Mouse (Mus musculus) midbrain, postnatal 0 days (tissue): ENCODE data around the gene Ccdc6. TPM values are rescaled to one million over a fixed set of nuclear protein-coding genes. Genes with fewer than 3 reads are reported as not detected.
A peak's percentile ranks its signal among the peaks of the same experiment; 100 is the strongest.

Experiments
- ATAC-seq: fragments of 200-750 bp; cut with Nextera tagmentation; 2 replicates; pipeline ENCODE4 v1.8.0; 2017; ENCODE audit warnings: moderate number of reproducible peaks, mild to moderate bottlenecking, moderate TSS enrichment, moderate library complexity; ENCODE audit not compliant: low FRiP score
- DNase-seq: peaks from one replicate; pipeline ENCODE4 v3.0.0-alpha.2; 2015; ENCODE audit warnings: low spot score
- H3K27ac ChIP-seq: fragments of 300-500 bp; sonication (generic); 2 replicates; pipeline ENCODE4 v1.5.1; 2014; ENCODE audit warnings: low read depth, mild to moderate bottlenecking, low read length, mixed read lengths
- H3K27me3 ChIP-seq: fragments of 300-500 bp; sonication (generic); 2 replicates; pipeline ENCODE4 v1.6.1; 2014; ENCODE audit warnings: low read length, control low read depth, mixed read lengths; ENCODE audit not compliant: insufficient read depth
- H3K36me3 ChIP-seq: fragments of 300-500 bp; sonication (generic); 2 replicates; pipeline ENCODE4 v1.6.1; 2014; ENCODE audit warnings: low read length, control low read depth, mixed read lengths; ENCODE audit not compliant: insufficient read depth
- H3K4me1 ChIP-seq: fragments of 300-500 bp; sonication (generic); 2 replicates; pipeline ENCODE4 v1.6.1; 2014; ENCODE audit warnings: mild to moderate bottlenecking, control low read depth, antibody characterized with exemption, low read length, mixed read lengths; ENCODE audit not compliant: insufficient read depth
- H3K4me2 ChIP-seq: fragments of 300-500 bp; sonication (generic); 2 replicates; pipeline ENCODE4 v1.6.1; 2014; ENCODE audit warnings: low read depth, mild to moderate bottlenecking, low read length, mixed read lengths; ENCODE audit not compliant: poor library complexity, severe bottlenecking
- H3K4me3 ChIP-seq: fragments of 300-500 bp; sonication (generic); 2 replicates; pipeline ENCODE4 v1.5.1; 2014; ENCODE audit warnings: low read depth, mild to moderate bottlenecking, low read length, moderate library complexity
- H3K9ac ChIP-seq: fragments of 300-500 bp; sonication (generic); replicated peaks from 2 replicates; pipeline ENCODE4 v1.6.1; 2014; ENCODE audit warnings: mild to moderate bottlenecking, low read length, moderate library complexity, mixed read lengths; ENCODE audit not compliant: poor library complexity, severe bottlenecking
- H3K9me3 ChIP-seq: fragments of 300-500 bp; sonication (generic); 2 replicates; pipeline ENCODE4 v1.6.1; 2016; ENCODE audit warnings: low read length, control low read depth
- CTCF ChIP-seq: IDR thresholded peaks from 2 replicates; pipeline ENCODE4 v1.5.1; 2016; ENCODE audit warnings: antibody characterized with exemption, mild to moderate bottlenecking
- WGBS: fragments of 180-500 bp; shearing (Covaris S2); extraction: QIAGEN DNeasy Blood & Tissue Kit; methylation state at CpG from one replicate; pipeline ENCODE4 v1.1.7; 2014; 5-methylcytosine and 5-hydroxymethylcytosine counted together
- polyA plus RNA-seq: library from polyadenylated mRNA; unstranded; fragments of >200 nt; fragmentation: Nextera tagmentation; extraction: Ambion mirVana; gene quantifications from 2 replicates; pipeline ENCODE4 v1.2.1, GENCODE M21; 2015
- total RNA-seq: library from RNA; depleted of rRNA; stranded (reverse); fragments of >200 nt; gene quantifications from 2 replicates; pipeline ENCODE4 v1.2.3, GENCODE M21; 2014; rRNA removed

Ccdc6 gene
- total and polyA plus RNA-seq, 2 experiments from 2014 or later = 28.0 to 43.7 TPM

GRCm38 (mm10) chr10:70225760-70226159 is 128.8 kb downstream of the Ccdc6 start:
- no peak for TF ChIP-seq CTCF
- ATAC-seq (no peak), DNase-seq (peak; percentile 34)
- Histone ChIP-seq H3K4me1 (no peaks in the 10 kb centered on the region), H3K4me2 (no peak overlapping the region), H3K27me3 (no peaks in the 10 kb centered on the region), H3K9ac (no peak overlapping the region), H3K4me3 (no peak overlapping the region), H3K36me3 (no peaks in the 10 kb centered on the region), H3K27ac (no peak overlapping the region), H3K9me3 (no peaks in the 10 kb centered on the region)
- whole genome bisulfite sequencing = 72% methylated on average over 6 of the region's 6 CpGs

GRCm38 (mm10) chr10:70226608-70227007 is 129.7 kb downstream of the Ccdc6 start:
- H3K4me2 ChIP-seq = no peak overlapping the region

GRCm38 (mm10) chr10:70230352-70230751 is 133.4 kb downstream of the Ccdc6 start:
- Histone ChIP-seq H3K4me1 (no peaks in the 10 kb centered on the region), H3K9me3 (no peaks in the 10 kb centered on the region), H3K36me3 (no peaks in the 10 kb centered on the region), H3K4me3 (no peak overlapping the region), H3K9ac (no peak overlapping the region), H3K4me2 (no peak overlapping the region), H3K27ac (no peak overlapping the region), H3K27me3 (no peaks in the 10 kb centered on the region)
- no peak for TF ChIP-seq CTCF
- ATAC-seq (no peak), DNase-seq (no peak)
- 86% methylated on average over 6 of the region's 6 CpGs for WGBS

More at GRCm38 (mm10) chr10:70226608-70227007, 129.7 kb downstream of the Ccdc6 start:
- no peak for TF ChIP-seq CTCF
- Histone ChIP-seq H3K9me3 (no peaks in the 10 kb centered on the region), H3K4me3 (no peak overlapping the region), H3K9ac (no peak overlapping the region), H3K4me1 (no peaks in the 10 kb centered on the region), H3K36me3 (no peaks in the 10 kb centered on the region), H3K27me3 (no peaks in the 10 kb centered on the region), H3K27ac (no peak overlapping the region)
- ATAC-seq (no peak), DNase-seq (no peak)

GRCm38 (mm10) chr10:70237936-70238335 is 141.0 kb downstream of the Ccdc6 start:
- Histone ChIP-seq H3K36me3 (no peaks in the 10 kb centered on the region), H3K27ac (no peak overlapping the region), H3K4me2 (no peak overlapping the region), H3K9me3 (no peaks in the 10 kb centered on the region), H3K4me1 (no peaks in the 10 kb centered on the region), H3K27me3 (no peaks in the 10 kb centered on the region; the same call in 1 of the 2 replicates), H3K4me3 (no peak overlapping the region), H3K9ac (no peak overlapping the region)
- ATAC-seq (no peak), DNase-seq (no peak)
- no peak for TF ChIP-seq CTCF
- 79% methylated on average over 2 of the region's 2 CpGs for WGBS

Other genes with a start within 250 kb of the Ccdc6 start
- gene Mrln, start 107.5 kb downstream of the Ccdc6 start, total RNA-seq = 1.9 TPM in 1 of 2 replicates, not detected in the other
- gene Mrln, start 107.5 kb downstream of the Ccdc6 start, polyA plus RNA-seq = 1.3 and 1.5 TPM in 2 replicates
- gene Slc16a9, start 148.0 kb downstream of the Ccdc6 start, total RNA-seq = 8.9 and 13.0 TPM in 2 replicates
- gene Slc16a9, start 148.0 kb downstream of the Ccdc6 start, polyA plus RNA-seq = 3.7 and 4.2 TPM in 2 replicates